Comparison of ENCODE assay signal across 11 mouse cellular contexts in genomic region chr1:91085686-91086085, GRCm38 (mm10). TPM values are rescaled to one million over a fixed set of nuclear protein-coding genes. Genes with fewer than 3 reads are reported as not detected.
DNase-seq lines count a peak whose midpoint lies in the region; ATAC-seq and TF ChIP-seq lines count a peak whose summit lies in the region.
"Had no signal": no experiment of that assay in that cellular context is flagged by ENCODE, and none has a peak within 500 bp of the region (broad histone marks: within the 10 kb centered on the region; RNA-seq: fewer than 3 reads in every experiment).

No protein-coding gene starts in this region.

- no peaks in the 10 kb centered on the region for H3K9me3 ChIP-seq in hindbrain, embryonic 10.5 days
- no peaks in the 10 kb centered on the region for H3K9me3 ChIP-seq in hindbrain, postnatal 0 days (ENCODE audit: low read length)
- H3K9me3 ChIP-seq in limb, embryonic 13.5 days = no peaks in the 10 kb centered on the region
- H3K9me3 ChIP-seq: hindbrain, embryonic 15.5 days had no signal

- H3K4me1 ChIP-seq in hindbrain, embryonic 10.5 days (replicated peaks) = peaks cover 26% of the 10 kb centered on the region
- H3K4me1 ChIP-seq in hindbrain, postnatal 0 days (ENCODE audit: insufficient read depth, low read length) = no peaks in the 10 kb centered on the region
- H3K4me1 ChIP-seq in spleen, adult 2 months (ENCODE audit: control insufficient read depth, insufficient read depth, insufficient read length) = no peaks in the 10 kb centered on the region; the same call in 1 of the 2 replicates
- peaks cover 40% of the 10 kb centered on the region for H3K4me1 ChIP-seq in limb, embryonic 13.5 days

- no peaks in the 10 kb centered on the region for H3K36me3 ChIP-seq in hindbrain, embryonic 10.5 days
- no peaks in the 10 kb centered on the region for H3K36me3 ChIP-seq in hindbrain, postnatal 0 days (ENCODE audit: insufficient read depth, low read length)
- peaks cover 12% of the 10 kb centered on the region for H3K36me3 ChIP-seq in spleen, adult 2 months (ENCODE audit: control insufficient read depth, insufficient read depth, low read length)
- H3K36me3 ChIP-seq in limb, embryonic 13.5 days = no peaks in the 10 kb centered on the region
- H3K36me3 ChIP-seq: hindbrain, embryonic 15.5 days had no signal

- no peak overlapping the region for H3K4me3 ChIP-seq in hindbrain, embryonic 10.5 days
- no peak overlapping the region for H3K4me3 ChIP-seq in hindbrain, postnatal 0 days (ENCODE audit: low read length)
- H3K4me3 ChIP-seq in spleen, adult 2 months (ENCODE audit: extremely low read depth, insufficient read depth, insufficient read length) = no peak overlapping the region
- H3K4me3 ChIP-seq in limb, embryonic 13.5 days = no peak overlapping the region
- H3K4me3 ChIP-seq: hindbrain, embryonic 15.5 days; myocyte had no signal

- ATAC-seq in hindbrain, postnatal 0 days = no peak
- no peak for ATAC-seq in limb, embryonic 13.5 days (ENCODE audit: low FRiP score, low read depth)

- no peak for TF ChIP-seq POLR2A in spleen, adult 2 months (IDR thresholded peaks at IDR 0.05; ENCODE audit: low read depth, low read length)

- no peaks in the 10 kb centered on the region for H3K27me3 ChIP-seq in hindbrain, embryonic 10.5 days (ENCODE audit: insufficient read depth, poor library complexity, severe bottlenecking)
- H3K27me3 ChIP-seq in hindbrain, postnatal 0 days (ENCODE audit: insufficient read depth, low read length) = no peaks in the 10 kb centered on the region
- H3K27me3 ChIP-seq in spleen, adult 2 months (ENCODE audit: control insufficient read depth, insufficient read depth, low read length) = no peaks in the 10 kb centered on the region
- no peaks in the 10 kb centered on the region for H3K27me3 ChIP-seq in limb, embryonic 13.5 days
- H3K27me3 ChIP-seq: hindbrain, embryonic 15.5 days had no signal

- no peak overlapping the region for H3K4me2 ChIP-seq in hindbrain, postnatal 0 days (ENCODE audit: low read depth, low read length)
- no peak overlapping the region for H3K4me2 ChIP-seq in limb, embryonic 13.5 days (replicated peaks)
- H3K4me2 ChIP-seq: hindbrain, embryonic 15.5 days had no signal

- H3K27ac ChIP-seq in hindbrain, embryonic 10.5 days = peak overlapping the region; percentile 63; the same call in 1 of the 2 replicates
- no peak overlapping the region for H3K27ac ChIP-seq in hindbrain, postnatal 0 days
- H3K27ac ChIP-seq in spleen, adult 2 months (ENCODE audit: insufficient read depth, low read length) = 0 out of 2 replicates have a peak overlapping the region, but pooled peaks have one; percentile 44
- H3K27ac ChIP-seq in limb, embryonic 13.5 days = peak overlapping the region; percentile 16; the same call in 1 of the 2 replicates
- H3K27ac ChIP-seq: hindbrain, embryonic 15.5 days had no signal

- DNase-seq in hindbrain, embryonic 10.5 days (ENCODE audit: low spot score) = no peak
- no peak for DNase-seq in hindbrain, postnatal 0 days (ENCODE audit: low spot score)
- DNase-seq in spleen, adult 2 months (ENCODE audit: low read depth in 1 of 2, low spot score in 2 of 2) = no peak
- no peak for DNase-seq in spleen, adult 12 weeks (ENCODE audit: low spot score)
- no peak for DNase-seq in cerebellum, postnatal 4 days (ENCODE audit: low spot score in 2 of 2)
- DNase-seq in frontal cortex, postnatal 10 days (ENCODE audit: low spot score in 2 of 2) = no peak
- DNase-seq: cerebellum, adult 18-20 months had no signal

- no peak for TF ChIP-seq CTCF in hindbrain, postnatal 0 days (IDR thresholded peaks at IDR 0.05; ENCODE audit: low read depth)
- TF ChIP-seq CTCF in spleen, adult 2 months (IDR thresholded peaks at IDR 0.05; ENCODE audit: extremely low read depth, insufficient read depth, insufficient read length, insufficient replicate concordance) = no peak

- WGBS in hindbrain, embryonic 10.5 days = 54% methylated on average over 2 of the region's 2 CpGs
- WGBS in hindbrain, postnatal 0 days = 53% methylated on average over 2 of the region's 2 CpGs
- WGBS in spleen, adult 2 months = 67% methylated on average over 2 of the region's 2 CpGs
- WGBS in limb, embryonic 13.5 days = 13% methylated on average over 2 of the region's 2 CpGs

- H3K9ac ChIP-seq in hindbrain, postnatal 0 days (replicated peaks; ENCODE audit: low read length) = no peak overlapping the region
- no peak overlapping the region for H3K9ac ChIP-seq in limb, embryonic 13.5 days
- H3K9ac ChIP-seq: hindbrain, embryonic 15.5 days had no signal

RNA-seq across cellular contexts. Expression of gene Rbm44, which starts 59.2 kb away (rescaled TPM):
- polyA plus RNA-seq in hindbrain, embryonic 10.5 days (2016; fragmentation: Nextera tagmentation; extraction: Ambion mirVana) = 0.57 and 0.58 TPM in 2 replicates
- total RNA-seq in hindbrain, postnatal 0 days (2014; rRNA removed) = not detected in 2 replicates
- polyA plus RNA-seq in hindbrain, postnatal 0 days (2015; fragmentation: Nextera tagmentation; extraction: Ambion mirVana) = 0.11 and 0.25 TPM in 2 replicates
- 0.05 TPM in 1 of 2 replicates, not detected in the other for polyA plus RNA-seq in spleen, adult 2 months (2012; rRNA removed)
- polyA plus RNA-seq in limb, embryonic 13.5 days (2015; fragmentation: Nextera tagmentation; extraction: Ambion mirVana) = 0.88 and 1.3 TPM in 2 replicates
- total RNA-seq: left cerebral cortex, postnatal 14 days had no signal
- polyA plus RNA-seq: myocyte had no signal
